ENCODE assay signal across 15 mouse cellular contexts in genomic region chr9:104123101-104123500, GRCm38 (mm10). TPM values are rescaled to one million over a fixed set of nuclear protein-coding genes. Genes with fewer than 3 reads are reported as not detected.
DNase-seq lines count a peak whose midpoint lies in the region; ATAC-seq and TF ChIP-seq lines count a peak whose summit lies in the region.
"Had no signal": no experiment of that assay in that cellular context is flagged by ENCODE, and none has a peak within 500 bp of the region (broad histone marks: within the 10 kb centered on the region; RNA-seq: fewer than 3 reads in every experiment).

No protein-coding gene starts in this region.

- 75% methylated on average over 5 of the region's 5 CpGs for WGBS in hindbrain, embryonic 10.5 days
- 68% methylated on average over 5 of the region's 5 CpGs for WGBS in hindbrain, embryonic 12.5 days
- WGBS in liver, postnatal 0 days (ENCODE audit: insufficient replicate concordance): 40% methylated on average over 5 of the region's 5 CpGs
- WGBS in liver, embryonic 12.5 days (ENCODE audit: insufficient replicate concordance): 37% methylated on average over 5 of the region's 5 CpGs
- WGBS in hindbrain, embryonic 15.5 days: 67% methylated on average over 5 of the region's 5 CpGs
- 65% methylated on average over 5 of the region's 5 CpGs for WGBS in stomach, embryonic 16.5 days

- no peaks in the 10 kb centered on the region for H3K9me3 ChIP-seq in hindbrain, embryonic 10.5 days
- no peaks in the 10 kb centered on the region for H3K9me3 ChIP-seq in hindbrain, embryonic 12.5 days (replicated peaks)
- no peaks in the 10 kb centered on the region for H3K9me3 ChIP-seq in liver, postnatal 0 days (ENCODE audit: low read length)
- H3K9me3 ChIP-seq in liver, embryonic 12.5 days (replicated peaks): no peaks in the 10 kb centered on the region
- H3K9me3 ChIP-seq in hindbrain, embryonic 15.5 days: no peaks in the 10 kb centered on the region
- no peaks in the 10 kb centered on the region for H3K9me3 ChIP-seq in stomach, embryonic 16.5 days (replicated peaks; ENCODE audit: control insufficient read depth, low read length)
- H3K9me3 ChIP-seq: midbrain, embryonic 12.5 days; neural tube, embryonic 12.5 days had no signal

- no peak for TF ChIP-seq EP300 in liver, postnatal 0 days (IDR thresholded peaks at IDR 0.05; ENCODE audit: low read depth)

- TF ChIP-seq CTCF in liver, postnatal 0 days (IDR thresholded peaks at IDR 0.05; ENCODE audit: low read depth): 0 out of 2 replicates have a peak, but pooled peaks have one; percentile 8

- no peak for DNase-seq in hindbrain, embryonic 10.5 days (ENCODE audit: low spot score)
- no peak for DNase-seq in liver, postnatal 0 days
- no peak for DNase-seq in urinary bladder, adult 18-20 months (ENCODE audit: low spot score in 2 of 2)
- no peak for DNase-seq in embryo, embryonic 10.5 days (ENCODE audit: low spot score)
- DNase-seq: adrenal gland, adult 2 months; cerebellum, postnatal 14 days; lung, postnatal 10 days; right cerebral cortex, adult 18-20 months; thymus, postnatal 36 days had no signal

- no peak for ATAC-seq in hindbrain, embryonic 12.5 days (ENCODE audit: low FRiP score)
- ATAC-seq in liver, postnatal 0 days: no peak
- no peak for ATAC-seq in liver, embryonic 12.5 days
- ATAC-seq in hindbrain, embryonic 15.5 days (ENCODE audit: low FRiP score, low read depth): no peak
- ATAC-seq in stomach, embryonic 16.5 days (ENCODE audit: insufficient read depth, low FRiP score): no peak

- H3K27ac ChIP-seq in hindbrain, embryonic 10.5 days: peak overlapping the region; percentile 41; the same call in 1 of the 2 replicates
- no peak overlapping the region for H3K27ac ChIP-seq in hindbrain, embryonic 12.5 days
- no peak overlapping the region for H3K27ac ChIP-seq in liver, postnatal 0 days (ENCODE audit: low read depth)
- H3K27ac ChIP-seq in liver, embryonic 12.5 days: no peak overlapping the region
- 0 out of 2 replicates have a peak overlapping the region, but pooled peaks have one; percentile 48 for H3K27ac ChIP-seq in hindbrain, embryonic 15.5 days (replicated peaks)
- H3K27ac ChIP-seq in stomach, embryonic 16.5 days (ENCODE audit: low read length): peak overlapping the region; percentile 20; the same call in 1 of the 2 replicates
- H3K27ac ChIP-seq: midbrain, embryonic 12.5 days had no signal

- H3K4me1 ChIP-seq in hindbrain, embryonic 10.5 days (replicated peaks): peaks cover 36% of the 10 kb centered on the region
- peaks cover 11% of the 10 kb centered on the region for H3K4me1 ChIP-seq in hindbrain, embryonic 12.5 days
- no peaks in the 10 kb centered on the region for H3K4me1 ChIP-seq in liver, postnatal 0 days (ENCODE audit: insufficient read depth)
- H3K4me1 ChIP-seq in liver, embryonic 12.5 days: no peaks in the 10 kb centered on the region
- H3K4me1 ChIP-seq in hindbrain, embryonic 15.5 days (replicated peaks): peaks cover 6% of the 10 kb centered on the region
- peaks cover 12% of the 10 kb centered on the region for H3K4me1 ChIP-seq in stomach, embryonic 16.5 days (ENCODE audit: control insufficient read depth, insufficient read depth, low read length)

- H3K4me3 ChIP-seq in hindbrain, embryonic 10.5 days: no peak overlapping the region
- H3K4me3 ChIP-seq in hindbrain, embryonic 12.5 days: no peak overlapping the region
- H3K4me3 ChIP-seq in liver, postnatal 0 days (ENCODE audit: low read depth, low read length): no peak overlapping the region
- H3K4me3 ChIP-seq in liver, embryonic 12.5 days: no peak overlapping the region
- no peak overlapping the region for H3K4me3 ChIP-seq in hindbrain, embryonic 15.5 days
- no peak overlapping the region for H3K4me3 ChIP-seq in stomach, embryonic 16.5 days (replicated peaks; ENCODE audit: low read length)
- H3K4me3 ChIP-seq: midbrain, embryonic 12.5 days; neural tube, embryonic 12.5 days had no signal

- no peaks in the 10 kb centered on the region for H3K36me3 ChIP-seq in hindbrain, embryonic 10.5 days
- no peaks in the 10 kb centered on the region for H3K36me3 ChIP-seq in hindbrain, embryonic 12.5 days
- peaks cover 13% of the 10 kb centered on the region for H3K36me3 ChIP-seq in liver, postnatal 0 days (replicated peaks; ENCODE audit: insufficient read depth, low read length)
- 0 out of 2 replicates have a peak, but pooled peaks cover 13% of the 10 kb centered on the region for H3K36me3 ChIP-seq in liver, embryonic 12.5 days
- no peaks in the 10 kb centered on the region for H3K36me3 ChIP-seq in hindbrain, embryonic 15.5 days
- no peaks in the 10 kb centered on the region for H3K36me3 ChIP-seq in stomach, embryonic 16.5 days (ENCODE audit: control insufficient read depth, insufficient read depth, low read length)
- H3K36me3 ChIP-seq: midbrain, embryonic 12.5 days; neural tube, embryonic 12.5 days had no signal

- no peak overlapping the region for H3K9ac ChIP-seq in hindbrain, embryonic 12.5 days
- no peak overlapping the region for H3K9ac ChIP-seq in liver, postnatal 0 days (replicated peaks)
- no peak overlapping the region for H3K9ac ChIP-seq in liver, embryonic 12.5 days
- H3K9ac ChIP-seq in hindbrain, embryonic 15.5 days: no peak overlapping the region
- H3K9ac ChIP-seq in stomach, embryonic 16.5 days (ENCODE audit: low read length): no peak overlapping the region
- H3K9ac ChIP-seq: midbrain, embryonic 12.5 days; neural tube, embryonic 12.5 days had no signal

- no peak overlapping the region for H3K4me2 ChIP-seq in hindbrain, embryonic 12.5 days (replicated peaks)
- H3K4me2 ChIP-seq in liver, postnatal 0 days (ENCODE audit: low read depth, low read length): no peak overlapping the region
- no peak overlapping the region for H3K4me2 ChIP-seq in liver, embryonic 12.5 days
- no peak overlapping the region for H3K4me2 ChIP-seq in hindbrain, embryonic 15.5 days
- H3K4me2 ChIP-seq in stomach, embryonic 16.5 days (ENCODE audit: low read depth, low read length): no peak overlapping the region
- H3K4me2 ChIP-seq: midbrain, embryonic 12.5 days; neural tube, embryonic 12.5 days had no signal

- H3K27me3 ChIP-seq in hindbrain, embryonic 10.5 days (ENCODE audit: insufficient read depth, poor library complexity, severe bottlenecking): no peaks in the 10 kb centered on the region
- no peaks in the 10 kb centered on the region for H3K27me3 ChIP-seq in hindbrain, embryonic 12.5 days
- H3K27me3 ChIP-seq in liver, postnatal 0 days (ENCODE audit: insufficient read depth, low read length): no peaks in the 10 kb centered on the region
- H3K27me3 ChIP-seq in liver, embryonic 12.5 days (replicated peaks): no peaks in the 10 kb centered on the region
- no peaks in the 10 kb centered on the region for H3K27me3 ChIP-seq in hindbrain, embryonic 15.5 days
- no peaks in the 10 kb centered on the region for H3K27me3 ChIP-seq in stomach, embryonic 16.5 days (ENCODE audit: control insufficient read depth, insufficient read depth, low read length)
- H3K27me3 ChIP-seq: midbrain, embryonic 12.5 days; neural tube, embryonic 12.5 days had no signal

RNA-seq across cellular contexts. Expression of gene Ackr4, which starts 3.6 kb away (rescaled TPM):
- 0.26 and 0.42 TPM in 2 replicates for polyA plus RNA-seq in hindbrain, embryonic 10.5 days (2016; fragmentation: Nextera tagmentation; extraction: Ambion mirVana)
- polyA plus RNA-seq in hindbrain, embryonic 12.5 days (2016; fragmentation: Nextera tagmentation; extraction: Ambion mirVana): 0.66 and 0.68 TPM in 2 replicates
- 0.89 and 0.97 TPM in 2 replicates for polyA plus RNA-seq in liver, postnatal 0 days (2015; fragmentation: Nextera tagmentation; extraction: Ambion mirVana)
- 0.66 TPM in 2 replicates for polyA plus RNA-seq in liver, embryonic 12.5 days (2016; fragmentation: Nextera tagmentation; extraction: Ambion mirVana)
- 1.4 and 1.6 TPM in 2 replicates for polyA plus RNA-seq in hindbrain, embryonic 15.5 days (2015; fragmentation: Nextera tagmentation; extraction: Ambion mirVana)
- polyA plus RNA-seq in stomach, embryonic 16.5 days (2015; fragmentation: Nextera tagmentation; extraction: Ambion mirVana): 3.6 and 4.9 TPM in 2 replicates

RNA-seq across cellular contexts. Expression of gene Acad11, which starts 59.9 kb away (rescaled TPM):
- polyA plus RNA-seq in hindbrain, embryonic 10.5 days (2016; fragmentation: Nextera tagmentation; extraction: Ambion mirVana): 8.2 and 10.0 TPM in 2 replicates
- polyA plus RNA-seq in hindbrain, embryonic 12.5 days (2016; fragmentation: Nextera tagmentation; extraction: Ambion mirVana): 9.5 TPM in 2 replicates
- 103 and 105 TPM in 2 replicates for polyA plus RNA-seq in liver, postnatal 0 days (2015; fragmentation: Nextera tagmentation; extraction: Ambion mirVana)
- polyA plus RNA-seq in liver, embryonic 12.5 days (2016; fragmentation: Nextera tagmentation; extraction: Ambion mirVana): 10.5 and 11.5 TPM in 2 replicates
- 6.9 and 8.1 TPM in 2 replicates for polyA plus RNA-seq in hindbrain, embryonic 15.5 days (2015; fragmentation: Nextera tagmentation; extraction: Ambion mirVana)
- 17.5 and 20.1 TPM in 2 replicates for polyA plus RNA-seq in stomach, embryonic 16.5 days (2015; fragmentation: Nextera tagmentation; extraction: Ambion mirVana)

Comparison
In these comparisons a context has a peak if more than half of its experiments do, and no peak if none do; other contexts are left out.
1. H3K27ac ChIP-seq: peak in hindbrain, embryonic 10.5 days (single experiment), hindbrain, embryonic 15.5 days (single experiment) and stomach, embryonic 16.5 days (single experiment); none in hindbrain, embryonic 12.5 days (single experiment), liver, postnatal 0 days (single experiment) and liver, embryonic 12.5 days (single experiment).